Mouse (Mus musculus): ENCODE results near the gene Mrc2. TPM values are rescaled to one million over a fixed set of nuclear protein-coding genes. Genes with fewer than 3 reads are reported as not detected.

The Mrc2 gene
- total RNA-seq (2023), result under 1 TPM; 0.40 to 1.00 TPM

DNA sequence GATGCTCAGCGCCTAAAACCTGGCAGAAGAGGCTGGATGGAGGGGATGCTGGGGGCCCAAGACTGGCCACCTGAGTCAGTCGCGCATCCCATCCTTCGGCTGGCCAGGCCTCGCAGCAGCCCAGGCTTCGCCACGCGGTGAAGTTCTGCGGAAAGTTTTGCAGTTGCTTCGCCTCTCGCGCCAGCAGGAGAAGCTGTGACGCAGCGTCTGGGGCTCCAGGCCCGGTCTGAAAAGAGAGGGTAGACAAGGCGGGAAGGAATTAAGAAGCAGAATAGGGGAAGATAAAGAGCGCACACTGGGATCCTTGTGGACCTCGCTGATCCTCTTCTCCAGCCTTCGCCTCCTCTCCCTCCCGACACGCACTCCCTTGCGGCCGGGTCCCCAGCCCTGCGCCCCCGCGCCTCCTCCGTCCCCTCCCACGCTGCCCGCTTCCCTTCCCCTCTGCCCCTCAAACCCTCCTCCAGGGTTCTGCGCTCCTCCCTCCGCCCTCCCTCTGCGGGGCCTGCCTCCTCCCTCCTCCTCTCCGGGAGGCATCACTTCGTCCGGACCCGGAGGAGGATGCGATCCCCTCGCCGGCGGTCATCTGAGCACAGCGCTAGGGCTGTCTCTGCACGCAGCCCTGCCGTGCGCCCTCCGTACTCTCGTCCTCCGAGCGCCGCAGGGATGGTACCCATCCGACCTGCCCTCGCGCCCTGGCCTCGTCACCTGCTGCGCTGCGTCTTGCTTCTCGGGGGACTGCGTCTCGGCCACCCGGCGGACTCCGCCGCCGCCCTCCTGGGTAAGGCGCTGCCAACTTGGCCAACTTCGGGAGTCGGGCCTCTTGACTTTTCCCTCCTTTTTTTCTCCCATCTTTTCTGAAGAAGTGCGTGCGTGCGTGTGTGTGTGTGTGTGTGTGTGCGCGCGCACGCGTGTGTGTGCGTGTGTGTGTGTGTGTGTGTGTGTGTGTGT, at the start of gene Mrc2:
Gene Mrc2 (plus strand): TSS at position 520 of the 948 bp plus-strand sequence.

Other genes starting within 250 kb of the Mrc2 start
- not detected for gene Efcab3, start 229.1 kb upstream of the Mrc2 start, total RNA-seq (2023)
- 10 to 100 TPM in 1 of 2 experiments, 1 to 10 TPM in 1; 9.5 to 10.2 TPM for gene Mettl2, start 166.2 kb upstream of the Mrc2 start, total RNA-seq (2023)
- gene Gm10842, start 145.8 kb upstream of the Mrc2 start, total RNA-seq (2023), result not detected
- 10 to 100 TPM; 42.1 to 42.9 TPM for gene Tlk2, start 113.8 kb upstream of the Mrc2 start, total RNA-seq (2023)
- gene March10, start 164.1 kb downstream of the Mrc2 start, total RNA-seq (2023), result not detected

All from neutrophil, adult 59 days (primary cell).